Mouse (Mus musculus) hindbrain, postnatal 0 days (tissue): Measurements from ENCODE around the gene Corin. TPM values are rescaled to one million over a fixed set of nuclear protein-coding genes. Genes with fewer than 3 reads are reported as not detected.
A peak's percentile ranks its signal among the peaks of the same experiment; 100 is the strongest.

Experiments
- ATAC-seq: fragments of 200-750 bp; cut with Nextera tagmentation; 2 replicates; pipeline ENCODE4 v1.8.0; 2017; ENCODE audit warnings: mild to moderate bottlenecking, moderate TSS enrichment, moderate library complexity
- DNase-seq: peaks from one replicate; pipeline ENCODE4 v3.0.0-alpha.2; 2015; ENCODE audit warnings: low spot score
- H3K27ac ChIP-seq: fragments of 300-500 bp; sonication (generic); 2 replicates; pipeline ENCODE4 v1.5.1; 2014; ENCODE audit warnings: mild to moderate bottlenecking
- H3K27me3 ChIP-seq: fragments of 300-500 bp; sonication (generic); 2 replicates; pipeline ENCODE4 v1.6.1; 2014; ENCODE audit warnings: low read length, mixed read lengths; ENCODE audit not compliant: insufficient read depth
- H3K36me3 ChIP-seq: fragments of 300-500 bp; sonication (generic); 2 replicates; pipeline ENCODE4 v1.6.1; 2014; ENCODE audit warnings: low read length, mixed read lengths; ENCODE audit not compliant: insufficient read depth
- H3K4me1 ChIP-seq: fragments of 300-500 bp; sonication (generic); 2 replicates; pipeline ENCODE4 v1.6.1; 2014; ENCODE audit warnings: antibody characterized with exemption, low read length, mixed read lengths; ENCODE audit not compliant: insufficient read depth
- H3K4me2 ChIP-seq: fragments of 300-500 bp; sonication (generic); 2 replicates; pipeline ENCODE4 v1.6.1; 2014; ENCODE audit warnings: low read depth, mild to moderate bottlenecking, low read length, moderate library complexity, mixed read lengths
- H3K4me3 ChIP-seq: fragments of 300-500 bp; sonication (generic); 2 replicates; pipeline ENCODE4 v1.5.1; 2014; ENCODE audit warnings: low read length
- H3K9ac ChIP-seq: fragments of 300-500 bp; sonication (generic); replicated peaks from 2 replicates; pipeline ENCODE4 v1.6.1; 2014; ENCODE audit warnings: mild to moderate bottlenecking, low read length, moderate library complexity, mixed read lengths
- H3K9me3 ChIP-seq: fragments of 300-500 bp; sonication (generic); 2 replicates; pipeline ENCODE4 v1.6.1; 2016; ENCODE audit warnings: low read length, mixed read lengths
- CTCF ChIP-seq: IDR thresholded peaks from 2 replicates; pipeline ENCODE4 v1.5.1; 2016; ENCODE audit warnings: antibody characterized with exemption, control low read depth, low read depth
- WGBS: fragments of 180-500 bp; shearing (Covaris S2); extraction: QIAGEN DNeasy Blood & Tissue Kit; methylation state at CpG from one replicate; pipeline ENCODE4 v1.1.7; 2014; 5-methylcytosine and 5-hydroxymethylcytosine counted together
- polyA plus RNA-seq: library from polyadenylated mRNA; unstranded; fragments of >200 nt; fragmentation: Nextera tagmentation; extraction: Ambion mirVana; gene quantifications from 2 replicates; pipeline ENCODE4 v1.2.1, GENCODE M21; 2015
- total RNA-seq: library from RNA; depleted of rRNA; stranded (reverse); fragments of >200 nt; gene quantifications from 2 replicates; pipeline ENCODE4 v1.2.3, GENCODE M21; 2014

Gene Corin
- total and polyA plus RNA-seq, 2 experiments from 2014 or later, result 0.71 to 1.1 TPM

- Histone ChIP-seq H3K4me1 (0 out of 2 replicates have a peak, but pooled peaks cover 4% of the 10 kb centered on the region), H3K4me2 (no peak overlapping the region), H3K27ac (no peak overlapping the region), H3K4me3 (no peak overlapping the region), H3K9ac (no peak overlapping the region), H3K27me3 (no peaks in the 10 kb centered on the region), H3K9me3 (no peaks in the 10 kb centered on the region), H3K36me3 (no peaks in the 10 kb centered on the region)
- 79% methylated on average over 5 of the region's 5 CpGs for WGBS
- ATAC-seq, result no peak
- DNase-seq, result no peak
- TF ChIP-seq CTCF, result no peak
Observed at GRCm38 (mm10) chr5:72335873-72336272, 168.4 kb downstream of the Corin start.

DNA sequence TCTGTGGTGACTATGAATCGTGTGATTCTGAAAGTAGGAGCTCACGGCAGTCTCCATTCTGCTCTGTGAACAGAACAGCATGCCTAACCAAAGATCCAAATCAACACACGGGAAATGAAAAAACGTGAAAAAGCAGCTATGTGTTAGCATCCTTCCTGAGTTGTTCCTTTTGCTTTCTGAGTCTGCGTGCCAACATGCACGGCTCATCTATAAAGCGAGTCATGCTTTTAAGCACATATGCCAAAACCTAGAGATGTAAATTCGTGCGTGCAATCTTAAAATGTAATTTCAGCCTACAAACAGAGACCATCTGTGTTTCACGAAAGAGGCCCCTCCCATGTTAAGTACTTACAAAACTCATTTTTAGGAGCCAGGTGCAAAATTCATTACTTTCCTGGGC is 171.4 kb downstream of the Corin start:
- H3K4me1 ChIP-seq, result 0 out of 2 replicates have a peak, but pooled peaks cover 5% of the 10 kb centered on the region
- ATAC-seq, result no peak
- no peak overlapping the region for H3K9ac ChIP-seq
- no peak overlapping the region for H3K4me3 ChIP-seq
- no peak overlapping the region for H3K27ac ChIP-seq
- H3K4me2 ChIP-seq, result no peak overlapping the region
- 87% methylated on average over 10 of the region's 10 CpGs for WGBS
- no peaks in the 10 kb centered on the region for H3K9me3 ChIP-seq
- no peak for DNase-seq
- H3K27me3 ChIP-seq, result no peaks in the 10 kb centered on the region
- no peak for TF ChIP-seq CTCF
- H3K36me3 ChIP-seq, result no peaks in the 10 kb centered on the region

GRCm38 (mm10) chr5:72331217-72331616 is 173.1 kb downstream of the Corin start:
- no peaks in the 10 kb centered on the region for H3K27me3 ChIP-seq
- DNase-seq (peak; percentile 40), ATAC-seq (no peak)
- no peak overlapping the region for H3K27ac ChIP-seq
- TF ChIP-seq CTCF, result no peak
- 0 out of 2 replicates have a peak, but pooled peaks cover 5% of the 10 kb centered on the region for H3K4me1 ChIP-seq
- no peak overlapping the region for H3K9ac ChIP-seq
- H3K4me2 ChIP-seq, result no peak overlapping the region
- WGBS, result 67% methylated on average over 2 of the region's 2 CpGs
- H3K36me3 ChIP-seq, result no peaks in the 10 kb centered on the region
- no peaks in the 10 kb centered on the region for H3K9me3 ChIP-seq
- no peak overlapping the region for H3K4me3 ChIP-seq

DNA sequence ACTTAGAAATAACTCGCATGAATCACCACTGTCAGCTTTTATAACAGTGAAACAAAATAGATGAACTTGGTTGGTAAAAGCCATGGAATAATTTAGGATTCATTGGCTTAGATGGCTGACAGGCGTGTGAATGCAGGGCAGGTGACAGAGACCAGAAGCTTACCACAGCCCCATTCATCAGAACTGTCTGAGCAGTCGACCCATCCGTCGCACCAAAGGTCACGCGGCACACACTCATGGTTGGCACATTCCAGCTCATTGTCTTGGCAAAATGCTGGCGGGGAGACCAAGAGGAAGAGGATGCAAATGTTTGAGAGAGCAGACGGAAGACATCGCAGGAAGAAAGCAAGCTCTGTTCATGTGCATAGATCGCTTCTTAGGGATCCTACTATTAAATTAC is 173.6 kb downstream of the Corin start:
- no peak for DNase-seq
- Histone ChIP-seq H3K9me3 (no peaks in the 10 kb centered on the region), H3K4me3 (no peak overlapping the region), H3K27ac (no peak overlapping the region), H3K4me1 (0 out of 2 replicates have a peak, but pooled peaks cover 5% of the 10 kb centered on the region), H3K36me3 (no peaks in the 10 kb centered on the region), H3K27me3 (no peaks in the 10 kb centered on the region), H3K4me2 (no peak overlapping the region), H3K9ac (no peak overlapping the region)
- ATAC-seq, result no peak
- WGBS, result 36% methylated on average over 11 of the region's 11 CpGs
- TF ChIP-seq CTCF, result no peak

- TF ChIP-seq CTCF, result no peak
Observed at GRCm38 (mm10) chr5:72329453-72329852, 174.8 kb downstream of the Corin start.

DNA sequence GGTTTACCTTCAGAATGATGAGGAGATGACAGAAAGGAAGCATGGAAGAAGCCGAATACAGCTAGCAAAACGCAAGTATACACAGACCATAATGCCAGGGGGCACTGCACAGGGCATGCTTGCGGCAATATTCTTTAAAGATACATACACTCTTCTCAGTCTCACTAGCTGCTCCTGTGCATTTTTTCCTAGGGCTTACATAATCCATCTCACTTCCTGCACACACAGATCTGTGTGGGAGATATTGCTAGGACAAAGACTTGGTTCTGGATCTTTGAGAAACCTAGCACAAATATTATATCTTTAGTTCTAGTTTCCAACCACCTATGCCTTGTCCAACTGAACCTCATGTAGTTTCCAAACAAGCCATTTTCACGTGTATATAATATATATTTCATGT is 189.0 kb downstream of the Corin start:
- Histone ChIP-seq H3K4me2 (no peak overlapping the region), H3K27ac (no peak overlapping the region), H3K27me3 (no peaks in the 10 kb centered on the region), H3K4me1 (no peaks in the 10 kb centered on the region), H3K4me3 (no peak overlapping the region), H3K36me3 (no peaks in the 10 kb centered on the region), H3K9me3 (no peaks in the 10 kb centered on the region), H3K9ac (no peak overlapping the region)
- 81% methylated on average over 4 of the region's 4 CpGs for WGBS
- no peak for ATAC-seq
- no peak for TF ChIP-seq CTCF
- DNase-seq, result no peak

More at GRCm38 (mm10) chr5:72329453-72329852, 174.8 kb downstream of the Corin start:
- Histone ChIP-seq H3K9me3 (no peaks in the 10 kb centered on the region), H3K4me2 (no peak overlapping the region), H3K27ac (no peak overlapping the region), H3K36me3 (no peaks in the 10 kb centered on the region), H3K27me3 (no peaks in the 10 kb centered on the region), H3K9ac (no peak overlapping the region), H3K4me1 (0 out of 2 replicates have a peak, but pooled peaks cover 5% of the 10 kb centered on the region), H3K4me3 (no peak overlapping the region)
- 53% methylated on average over 8 of the region's 8 CpGs for WGBS
- no peak for ATAC-seq
- DNase-seq, result no peak

- DNase-seq (peak; percentile 51), ATAC-seq (no peak)
- Histone ChIP-seq H3K4me2 (no peak overlapping the region), H3K27ac (no peak overlapping the region), H3K9ac (no peak overlapping the region), H3K36me3 (no peaks in the 10 kb centered on the region), H3K4me3 (no peak overlapping the region), H3K27me3 (no peaks in the 10 kb centered on the region), H3K9me3 (no peaks in the 10 kb centered on the region), H3K4me1 (no peaks in the 10 kb centered on the region)
- WGBS, result 49% methylated on average over 10 of the region's 10 CpGs
- TF ChIP-seq CTCF, result no peak
Observed at GRCm38 (mm10) chr5:72298418-72299104, 205.7 kb downstream of the Corin start.
